Mouse (Mus musculus) neutrophil, adult 5-6 weeks (primary cell): ENCODE data around the gene Zfp575. TPM values are rescaled to one million over a fixed set of nuclear protein-coding genes. Genes with fewer than 3 reads are reported as not detected.
A peak's percentile ranks its signal among the peaks of the same experiment; 100 is the strongest.

ENCODE experiments used
- ATAC-seq: fragments of 151-379, 151-347 bp; 2 replicates; pipeline ENCODE4 v1.8.0; 2017; ENCODE audit warnings: mild to moderate bottlenecking, moderate TSS enrichment; ENCODE audit not compliant: insufficient number of reproducible peaks, poor library complexity, low FRiP score, severe bottlenecking; ENCODE audit errors: extremely low read depth
- total RNA-seq: library from RNA; stranded (forward); fragments of 200-1000 nt; gene quantifications from 2 replicates; pipeline ENCODE4 v1.2.3, GENCODE M21; 2017

Gene Zfp575
- total RNA-seq, 1 experiment from 2014 or later = not detected

GRCm38 (mm10) chr7:24608017-24608416 lies 20.6 kb upstream of the Zfp575 start:
- ATAC-seq = peak; percentile 83

- ATAC-seq = no peak
Observed at GRCm38 (mm10) chr7:24606046-24606445, 18.6 kb upstream of the Zfp575 start.

DNA sequence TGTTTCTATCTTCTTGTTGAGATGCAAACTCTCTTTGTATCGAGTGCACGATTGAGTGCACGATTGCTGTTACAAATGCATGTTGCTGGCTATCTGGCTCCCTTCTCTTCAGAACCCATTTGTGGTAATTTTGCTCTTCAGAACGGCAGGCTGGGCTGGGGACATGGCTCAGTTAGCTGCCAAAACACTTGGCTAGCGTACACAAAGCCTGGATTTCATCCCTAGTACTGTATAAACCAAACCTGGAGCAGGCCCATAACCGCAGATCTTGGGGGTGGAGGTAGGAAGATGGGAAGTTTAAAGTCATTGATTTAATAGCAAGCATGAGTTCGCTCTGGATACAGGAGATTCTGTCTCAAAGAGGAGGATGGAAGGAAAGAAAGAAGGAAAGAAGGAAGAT lies 18.1 kb upstream of the Zfp575 start:
- ATAC-seq = no peak

- peak; percentile 97 for ATAC-seq
Observed at GRCm38 (mm10) chr7:24600941-24601597, 13.6 kb upstream of the Zfp575 start.

GRCm38 (mm10) chr7:24599211-24600067 lies 12.0 kb upstream of the Zfp575 start:
- ATAC-seq = no peak

- no peak for ATAC-seq
Observed at GRCm38 (mm10) chr7:24598121-24598520, 10.7 kb upstream of the Zfp575 start.

DNA sequence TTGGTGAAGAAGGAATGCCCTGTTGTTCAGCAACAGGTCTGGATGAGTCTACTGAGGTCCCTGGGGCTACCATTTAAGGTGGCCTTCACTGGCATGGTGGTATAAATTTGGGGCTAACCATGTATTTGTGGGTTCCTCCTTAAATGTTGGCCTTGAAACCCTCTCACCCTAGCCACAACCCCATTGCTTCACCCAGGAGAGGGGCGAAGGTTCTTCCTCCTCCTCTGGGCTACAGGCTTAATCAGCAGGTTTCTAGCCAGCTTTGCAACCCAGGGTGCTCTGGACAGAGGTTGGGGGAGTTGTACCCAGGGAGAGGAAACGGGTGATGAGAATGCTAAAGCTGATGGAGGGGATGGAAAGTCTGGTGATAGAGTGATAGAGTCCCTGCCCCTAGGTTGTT lies 8.0 kb upstream of the Zfp575 start:
- peak; percentile 27; the same call in 1 of the 2 replicates for ATAC-seq

DNA sequence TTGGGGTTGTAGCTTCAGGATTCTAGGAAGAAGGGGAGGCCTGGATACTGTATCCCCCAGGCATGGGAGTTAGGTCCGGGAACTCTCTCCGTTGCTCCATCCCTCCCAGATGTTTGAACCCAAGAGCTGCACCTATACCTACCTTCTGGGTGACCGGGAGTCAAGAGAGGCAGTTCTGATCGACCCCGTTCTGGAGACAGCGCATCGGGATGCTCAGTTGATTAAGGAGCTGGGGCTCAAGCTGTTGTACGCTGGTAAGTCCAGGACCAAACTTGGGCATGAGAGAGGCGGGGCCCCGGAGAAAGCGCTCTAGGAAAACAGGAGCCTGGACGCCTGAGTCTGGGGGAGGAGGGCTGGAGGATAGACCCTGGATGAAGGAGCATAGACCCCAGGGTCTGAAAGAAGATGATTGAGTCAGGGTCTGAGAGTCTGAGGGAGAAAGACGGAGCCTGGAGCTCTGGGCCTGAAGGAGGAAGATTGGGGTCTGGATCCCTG lies 6.9 kb upstream of the Zfp575 start:
- no peak for ATAC-seq

DNA sequence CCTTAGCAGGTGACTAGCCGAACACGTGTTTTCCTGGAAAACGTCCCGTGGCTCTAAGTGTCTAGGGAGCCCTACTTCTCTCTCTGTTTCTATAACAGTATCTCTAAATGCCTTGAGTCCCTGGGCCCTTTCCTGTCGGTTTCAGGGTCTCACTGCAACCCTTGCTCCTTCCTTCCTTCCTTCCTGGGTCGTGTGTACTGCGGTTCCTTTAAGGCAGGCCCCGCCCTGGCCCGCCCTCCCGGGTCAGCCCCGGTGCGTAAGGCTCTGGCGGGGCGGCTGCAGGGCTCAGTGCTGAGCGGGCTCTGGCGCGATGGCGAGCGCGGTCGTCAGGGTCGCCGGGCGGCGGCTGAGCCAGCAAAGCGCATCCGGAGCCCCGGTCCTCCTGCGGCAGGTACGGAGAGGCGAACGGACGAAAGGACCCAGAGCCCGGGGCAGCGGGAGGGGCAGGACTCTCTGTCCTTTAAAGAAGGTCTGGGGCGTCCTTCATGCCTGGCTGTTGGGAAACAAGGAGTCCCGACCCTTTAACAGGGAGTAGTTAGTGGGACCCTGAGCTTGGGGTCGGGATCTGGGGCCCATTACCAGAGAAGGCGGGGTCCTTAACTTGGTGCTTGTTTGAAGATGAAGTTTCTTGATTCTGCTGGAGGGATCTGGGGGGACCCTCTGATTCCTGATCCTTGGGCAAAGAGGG lies 6.3 kb upstream of the Zfp575 start:
- ATAC-seq = peak; percentile 73

GRCm38 (mm10) chr7:24592781-24593180 lies 5.3 kb upstream of the Zfp575 start:
- no peak for ATAC-seq

DNA sequence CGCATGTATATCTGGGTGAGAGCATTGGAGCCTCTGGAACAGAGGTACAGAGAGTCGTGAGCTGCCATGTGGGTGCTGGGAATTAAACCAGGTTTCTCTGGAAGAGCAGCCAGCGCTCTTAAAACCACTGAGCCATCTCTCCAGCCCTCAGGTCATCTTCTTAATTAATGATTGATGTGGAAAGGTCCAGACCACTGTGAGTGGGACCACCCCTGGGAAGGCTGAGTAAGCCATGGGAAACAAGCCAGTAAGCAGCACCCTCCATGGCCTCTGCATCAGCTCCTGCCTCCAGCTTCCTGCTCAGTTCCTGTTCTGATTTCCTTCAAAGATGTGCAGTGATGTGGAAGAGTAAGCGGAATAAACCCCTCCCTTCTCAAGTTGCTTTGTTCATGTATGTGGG lies 4.7 kb upstream of the Zfp575 start:
- ATAC-seq = no peak

GRCm38 (mm10) chr7:24591735-24592134 lies 4.3 kb upstream of the Zfp575 start:
- ATAC-seq = no peak

- ATAC-seq = no peak
Observed at GRCm38 (mm10) chr7:24588336-24588735, 895 bp upstream of the Zfp575 start.

GRCm38 (mm10) chr7:24586828-24587227 lies 613 bp downstream of the Zfp575 start:
- no peak for ATAC-seq

DNA sequence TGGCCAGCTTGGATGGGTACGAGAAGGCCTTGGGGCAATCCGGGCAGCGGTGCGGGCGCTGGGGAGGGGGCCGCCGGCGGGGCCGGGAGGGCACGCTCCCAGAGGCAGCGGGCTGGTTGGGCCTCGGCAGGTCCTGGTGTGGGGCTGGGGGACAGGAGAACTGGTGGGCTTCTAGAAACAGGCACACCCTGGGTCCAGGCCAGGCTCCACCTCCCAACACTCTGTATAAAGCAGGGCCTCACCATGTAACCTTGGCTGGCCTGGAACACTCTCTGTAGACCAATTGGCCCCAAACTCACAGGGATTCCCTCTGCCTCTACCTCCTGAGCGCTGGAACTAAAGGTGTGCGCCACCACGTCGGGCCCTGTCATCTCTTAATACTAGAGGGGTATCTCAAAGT lies 1.4 kb downstream of the Zfp575 start:
- no peak for ATAC-seq

GRCm38 (mm10) chr7:24584876-24585275 lies 2.6 kb downstream of the Zfp575 start:
- ATAC-seq = no peak

GRCm38 (mm10) chr7:24577811-24578210 lies 9.6 kb downstream of the Zfp575 start:
- no peak for ATAC-seq

GRCm38 (mm10) chr7:24574224-24574796 lies 13.1 kb downstream of the Zfp575 start:
- peak; percentile 6; the same call in 1 of the 2 replicates for ATAC-seq

DNA sequence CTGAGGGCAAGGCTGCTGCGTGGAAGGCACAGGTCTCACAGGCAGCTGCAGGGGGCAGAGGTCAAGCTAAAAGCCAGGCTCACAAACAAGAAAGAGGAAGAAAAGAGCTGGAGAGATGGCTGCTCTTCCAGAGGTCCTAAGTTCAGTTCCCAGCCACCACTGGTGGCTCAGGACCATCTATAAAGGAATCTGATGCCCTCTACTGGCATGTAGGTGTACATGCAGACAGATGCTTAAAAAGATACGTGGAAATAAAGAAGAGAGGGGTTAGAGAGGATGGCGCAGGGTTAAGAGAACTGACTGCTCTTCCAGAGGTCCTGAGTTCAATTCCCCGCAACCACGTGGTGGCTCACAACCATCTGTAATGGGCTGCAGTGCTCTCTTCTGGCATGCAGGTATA lies 15.0 kb downstream of the Zfp575 start:
- no peak for ATAC-seq
